Mouse (Mus musculus) ES-Bruce4 (cell line): ENCODE measurements around the gene Pirb.

ENCODE experiments used
- EP300 ChIP-seq: IDR thresholded peaks from 2 replicates; pipeline ENCODE4 v1.6.1; 2011; ENCODE audit warnings: low read depth, low read length; ENCODE audit not compliant: insufficient read depth
- POLR2A ChIP-seq: IDR thresholded peaks from one replicate; pipeline ENCODE4 v1.8.1; 2011; ENCODE audit warnings: low read length; ENCODE audit not compliant: insufficient read depth

GRCm38 (mm10) chr7:3698471-3698870, 21.7 kb downstream of the Pirb start:
- TF ChIP-seq POLR2A (no peak), EP300 (no peak)
